Mouse (Mus musculus) megakaryocyte progenitor cell, adult 5-6 weeks (primary cell): ENCODE results near the gene Cadm3. TPM values are rescaled to one million over a fixed set of nuclear protein-coding genes. Genes with fewer than 3 reads are reported as not detected.

Source experiments
- ATAC-seq: replicated peaks from 2 replicates; pipeline ENCODE4 v1.8.0; 2016; ENCODE audit warnings: mild to moderate bottlenecking, moderate TSS enrichment, inconsistent platforms; ENCODE audit not compliant: poor library complexity
- total RNA-seq, 2 experiments: library from RNA; stranded (forward) in 1 of 2; stranded (reverse) in 1 of 2; fragments of 157-497, 149-512 nt in 1 of 2; fragments of 200-1000 nt in 1 of 2; gene quantifications; 2 replicates each; pipeline versions ENCODE4 v1.2.3 to v1.2.4; 2015 to 2017

The Cadm3 gene
- total RNA-seq, 2 experiments from 2014 or later, result not detected

DNA sequence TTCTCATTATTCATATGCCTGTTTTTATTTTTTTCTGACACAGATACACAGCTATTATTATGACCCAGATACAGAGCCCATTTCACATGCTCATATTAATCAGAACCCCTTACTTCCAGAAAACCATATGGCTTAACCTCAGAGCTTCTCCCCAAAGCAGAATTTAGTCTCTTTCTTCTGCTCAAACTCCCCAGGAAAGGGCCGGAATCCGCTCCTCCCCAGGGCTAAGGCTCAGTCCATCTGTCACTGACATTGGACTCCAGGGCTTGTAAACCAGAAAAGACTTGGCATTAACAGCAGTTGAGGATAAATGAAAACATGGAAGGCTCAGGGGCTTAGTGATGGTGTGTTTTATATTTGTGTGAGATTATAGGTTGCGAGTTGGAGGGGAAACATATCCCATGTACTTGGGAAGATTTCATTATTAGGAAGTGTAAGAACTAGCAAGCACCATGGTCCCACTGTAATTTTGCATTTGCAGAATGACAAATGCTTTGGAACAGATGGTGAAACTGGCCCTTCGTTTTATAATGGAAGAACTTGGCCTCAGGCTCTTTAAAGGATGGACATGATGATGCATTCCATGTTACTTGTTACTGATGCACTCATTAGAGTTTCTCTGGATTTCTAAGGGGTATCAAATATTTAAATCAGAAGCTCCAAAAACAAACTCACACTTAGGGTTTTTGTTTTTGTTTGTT lies 7.8 kb downstream of the Cadm3 start:
- no peak for ATAC-seq

DNA sequence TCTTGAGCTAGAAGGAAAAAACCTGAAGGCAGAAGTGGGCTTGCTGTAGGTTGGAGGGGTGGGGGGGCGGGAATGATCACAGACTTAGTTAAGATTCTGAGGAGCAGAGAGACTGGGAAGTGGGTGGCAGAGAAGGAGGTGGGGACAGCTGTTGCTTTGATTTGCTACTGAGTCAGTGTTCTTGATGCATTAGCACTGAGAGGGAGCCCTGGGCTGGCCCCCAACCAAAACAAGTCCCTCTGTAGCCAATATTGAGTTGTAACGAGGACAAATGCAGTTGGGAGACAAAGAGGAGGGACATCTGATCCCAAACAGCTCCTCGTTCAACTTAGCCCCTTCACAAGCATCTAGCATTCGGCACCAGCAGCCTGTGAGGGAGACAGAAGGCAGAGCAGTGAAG lies 9.7 kb downstream of the Cadm3 start:
- ATAC-seq, result no peak

DNA sequence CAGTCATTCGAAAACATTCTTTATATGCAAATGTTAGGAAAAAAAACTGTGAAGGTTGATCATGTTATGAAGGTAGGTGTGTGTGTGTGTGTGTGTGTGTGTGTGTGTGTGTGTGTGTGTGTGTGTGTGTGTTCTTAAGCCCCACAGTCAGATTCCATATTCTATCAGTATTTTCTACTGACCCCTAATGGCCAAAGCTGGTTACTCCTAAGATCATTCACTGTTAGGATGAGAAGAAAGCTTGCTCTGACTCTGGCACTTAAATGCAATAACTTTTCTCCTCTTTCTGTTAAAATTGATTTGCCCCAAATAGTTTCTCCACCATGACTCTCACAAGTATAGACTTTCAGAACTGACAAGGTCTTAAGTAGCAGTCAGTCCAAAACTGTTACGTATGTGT lies 10.8 kb downstream of the Cadm3 start:
- peak; percentile 57; the same call in 1 of the 2 replicates for ATAC-seq

DNA sequence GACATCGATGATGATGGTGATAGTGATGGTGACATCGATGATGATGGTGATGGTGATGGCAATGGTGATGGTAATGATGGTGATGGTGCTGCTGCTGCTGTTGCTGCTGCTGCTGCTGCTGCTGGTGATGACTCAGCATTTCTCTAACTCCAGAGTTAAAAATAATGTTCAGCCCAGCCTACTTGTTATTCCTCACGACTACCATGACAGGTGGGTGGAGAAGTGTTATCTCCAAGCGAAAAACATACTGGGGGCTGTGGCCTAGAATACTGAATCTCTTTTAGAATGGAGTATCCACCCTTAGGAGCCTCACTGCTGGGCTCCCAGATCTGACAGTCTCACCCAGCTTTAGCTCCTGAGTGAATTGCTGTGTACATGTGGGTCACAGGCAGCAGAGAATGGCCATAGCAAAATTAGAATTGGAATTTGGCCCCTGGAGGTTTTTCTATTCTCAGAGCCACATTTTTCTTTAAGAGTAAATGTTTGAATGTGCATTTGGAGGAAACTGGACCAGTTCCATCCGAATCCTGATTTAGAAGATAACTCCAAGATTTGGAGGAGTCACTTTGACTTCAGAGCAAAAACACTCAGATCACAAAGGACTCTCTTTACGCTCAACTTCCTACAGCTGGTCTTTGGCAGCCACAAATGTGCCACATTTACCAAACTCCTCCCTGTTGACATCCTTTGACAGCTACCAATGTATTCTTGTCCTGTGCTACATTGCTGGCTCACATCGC lies 12.2 kb downstream of the Cadm3 start:
- ATAC-seq, result no peak

DNA sequence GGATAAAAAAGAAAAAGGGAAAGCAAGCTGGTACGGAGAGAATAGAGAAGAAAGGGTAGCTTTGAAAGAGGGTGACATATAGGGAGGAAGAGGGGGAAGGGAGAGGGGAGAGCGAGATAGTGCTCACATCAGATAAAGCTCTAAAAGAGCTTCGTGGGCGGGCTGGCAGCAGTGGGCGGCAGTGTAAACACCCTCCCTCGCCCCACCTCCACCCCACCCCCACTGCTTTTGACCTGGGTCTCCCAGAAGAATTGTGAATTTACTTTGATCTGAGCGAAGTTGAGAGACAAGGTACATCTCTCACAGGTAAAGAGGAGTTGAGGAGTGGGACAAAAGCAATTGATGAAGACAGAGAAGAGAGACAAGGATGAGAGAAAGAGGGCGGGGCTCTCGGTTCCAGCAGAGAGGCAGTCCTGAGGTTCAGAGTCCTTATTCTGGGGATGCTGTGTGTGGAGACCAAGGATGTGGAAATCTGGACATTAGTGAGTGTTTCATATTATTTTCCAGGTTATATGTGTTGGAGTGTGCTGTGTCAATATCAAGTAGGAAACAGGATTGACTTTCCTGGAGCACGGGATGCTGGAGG lies 17.0 kb downstream of the Cadm3 start, which contains the start of gene Aim2:
TSS of gene Aim2 (plus strand) at position 508 of the 586 bp plus-strand sequence.
- no peak for ATAC-seq

DNA sequence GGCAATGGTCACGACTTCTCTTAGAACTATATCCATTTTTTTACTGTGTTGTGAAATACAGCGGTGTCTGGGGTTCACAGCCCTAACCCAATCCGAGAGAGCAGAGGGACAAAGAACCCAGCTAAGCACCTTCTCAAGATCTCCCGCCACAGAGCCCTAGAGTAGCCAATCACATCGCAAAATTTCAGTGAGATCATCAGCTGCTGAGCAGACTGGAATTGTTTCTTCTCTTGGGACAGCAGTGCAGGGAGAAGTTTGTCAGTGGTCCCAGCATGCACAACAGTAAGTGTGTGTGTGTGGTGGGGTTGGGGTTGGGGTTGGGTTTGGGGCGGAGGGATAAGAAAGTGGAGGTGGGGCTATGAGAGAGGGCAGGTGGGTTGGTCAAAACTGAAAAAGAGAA lies 17.5 kb downstream of the Cadm3 start:
- peak; percentile 93 for ATAC-seq

DNA sequence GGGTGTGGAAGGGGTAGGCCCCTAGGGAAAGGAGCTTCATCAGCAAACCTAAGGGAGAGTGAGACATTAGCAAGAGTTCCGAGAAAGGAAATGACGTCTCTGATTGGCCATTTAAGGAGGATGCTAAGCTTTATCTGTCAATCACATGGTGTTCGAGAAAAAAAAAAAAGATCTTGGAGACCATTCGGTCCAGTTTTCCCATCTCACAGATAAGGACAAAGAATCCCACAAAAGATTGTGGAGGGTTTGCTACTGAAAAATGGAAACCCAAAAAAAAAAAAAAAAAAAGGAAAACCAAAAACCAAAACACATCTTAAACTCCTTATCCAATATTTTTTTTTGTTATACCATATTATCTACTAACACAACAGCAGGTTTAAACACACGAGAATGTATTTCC lies 18.3 kb downstream of the Cadm3 start:
- ATAC-seq, result no peak

DNA sequence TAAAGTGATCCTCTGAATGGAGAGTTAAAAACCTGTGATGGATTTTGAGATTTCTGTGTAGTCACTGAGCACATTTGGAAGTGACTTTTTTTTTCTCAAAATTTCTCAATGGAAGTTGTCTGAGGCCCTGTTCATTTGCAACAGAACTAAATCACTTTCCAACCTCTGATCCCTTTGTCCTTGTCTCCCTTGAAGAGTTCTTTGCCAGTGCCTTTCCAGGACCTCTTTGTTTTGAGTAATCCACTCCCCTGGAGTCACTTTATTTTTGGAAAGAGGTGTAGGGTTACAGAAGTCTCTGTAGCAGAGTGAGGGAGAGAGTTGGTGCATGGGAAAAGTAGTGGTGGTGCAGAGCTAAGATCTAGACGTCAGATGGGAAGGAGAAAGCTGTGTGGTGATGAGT lies 19.0 kb downstream of the Cadm3 start:
- ATAC-seq, result no peak

DNA sequence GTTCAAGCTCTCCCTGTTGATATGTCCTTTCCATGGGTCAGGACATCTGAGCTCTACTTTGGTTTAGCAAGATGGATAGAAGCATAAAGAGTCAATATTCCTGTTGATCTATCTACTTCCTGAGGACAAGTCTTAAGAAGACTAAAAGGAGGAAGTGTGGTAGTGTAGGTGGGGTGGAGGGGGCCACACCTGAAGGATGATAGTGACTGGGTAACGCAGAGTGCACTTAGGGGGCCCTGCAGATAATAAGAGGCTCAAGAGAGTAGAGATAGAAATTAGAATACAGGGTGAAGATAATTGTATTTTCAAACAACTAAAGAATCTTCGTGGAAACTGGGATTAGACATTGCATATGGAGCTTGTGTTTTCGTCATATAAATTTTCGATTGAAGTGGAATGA lies 22.4 kb downstream of the Cadm3 start:
- no peak for ATAC-seq

DNA sequence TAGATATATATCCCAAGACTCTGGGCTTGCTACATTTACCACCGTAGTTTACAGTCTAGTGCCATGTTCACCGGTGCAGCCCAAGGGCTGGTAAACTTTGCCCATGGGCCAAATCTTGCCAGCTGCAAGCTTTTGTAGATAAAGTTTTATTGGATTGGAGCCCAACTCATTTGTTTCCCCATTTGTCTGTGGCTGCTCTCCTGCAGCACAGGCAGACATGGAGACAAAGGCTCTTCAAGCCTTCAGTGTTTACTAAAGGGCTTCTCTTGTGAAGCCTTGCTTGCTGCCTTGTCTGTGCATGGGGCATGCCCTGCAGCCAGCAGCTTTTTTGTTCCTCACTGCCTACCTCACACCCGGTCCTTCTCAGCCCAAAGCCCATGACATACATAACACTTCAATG lies 23.6 kb downstream of the Cadm3 start:
- peak; percentile 32; the same call in 1 of the 2 replicates for ATAC-seq

DNA sequence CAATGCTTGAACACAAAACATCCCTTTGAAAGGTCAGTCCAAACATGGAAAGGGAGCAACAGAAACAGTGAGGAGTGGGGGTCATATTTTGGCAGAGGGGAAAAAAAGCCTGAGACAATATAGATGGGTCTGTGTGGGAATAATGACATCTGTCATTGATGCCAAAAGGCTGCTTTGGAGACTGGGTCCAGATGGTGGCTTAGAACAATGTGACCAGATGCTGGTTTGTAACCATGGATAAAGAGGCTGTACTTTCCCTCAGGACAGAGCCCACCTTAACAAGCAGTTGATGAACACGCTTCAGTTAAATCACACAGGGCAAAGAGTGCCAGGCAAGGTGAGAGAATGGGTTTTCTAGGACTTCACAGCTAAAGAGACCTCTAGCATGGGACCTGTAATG lies 25.1 kb downstream of the Cadm3 start:
- ATAC-seq, result no peak

DNA sequence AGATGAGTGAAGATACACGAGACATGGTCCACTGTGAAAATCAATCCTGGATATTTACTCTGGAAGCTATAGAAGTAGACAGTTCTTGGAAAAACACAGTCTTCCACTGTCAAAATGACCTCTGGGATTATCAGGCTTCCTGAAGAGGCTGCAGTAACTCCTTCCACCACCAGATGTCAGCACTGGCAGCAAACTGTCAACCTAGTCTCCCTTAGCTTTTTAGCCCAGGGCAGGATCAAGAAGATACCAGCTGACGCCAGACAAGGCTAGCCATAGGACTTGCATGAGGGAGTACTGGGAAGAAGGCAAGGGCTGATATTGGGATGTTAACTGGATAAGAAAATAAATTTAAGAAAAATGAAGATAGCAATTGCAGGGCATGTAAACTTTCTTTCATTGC lies 28.0 kb downstream of the Cadm3 start:
- peak; percentile 90 for ATAC-seq

DNA sequence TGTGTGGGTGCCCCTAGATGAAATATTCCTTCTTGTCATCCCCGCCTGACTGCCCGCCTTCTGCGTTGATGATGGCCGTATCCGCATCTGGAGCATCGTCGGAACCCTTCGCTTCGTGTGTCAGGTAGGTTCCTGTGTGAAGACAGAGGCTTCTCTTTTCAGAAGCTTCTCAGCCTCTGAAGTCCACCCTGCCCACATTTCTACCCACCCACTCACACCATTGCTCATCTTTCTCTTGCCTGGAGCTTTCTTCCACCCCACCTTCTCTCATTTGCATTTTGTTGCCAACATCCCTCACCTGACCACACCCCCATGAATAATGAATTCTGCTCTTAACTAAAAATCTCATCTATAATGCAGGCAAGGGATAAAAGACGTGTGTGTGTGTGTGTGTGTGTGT lies 30.5 kb downstream of the Cadm3 start:
- no peak for ATAC-seq

DNA sequence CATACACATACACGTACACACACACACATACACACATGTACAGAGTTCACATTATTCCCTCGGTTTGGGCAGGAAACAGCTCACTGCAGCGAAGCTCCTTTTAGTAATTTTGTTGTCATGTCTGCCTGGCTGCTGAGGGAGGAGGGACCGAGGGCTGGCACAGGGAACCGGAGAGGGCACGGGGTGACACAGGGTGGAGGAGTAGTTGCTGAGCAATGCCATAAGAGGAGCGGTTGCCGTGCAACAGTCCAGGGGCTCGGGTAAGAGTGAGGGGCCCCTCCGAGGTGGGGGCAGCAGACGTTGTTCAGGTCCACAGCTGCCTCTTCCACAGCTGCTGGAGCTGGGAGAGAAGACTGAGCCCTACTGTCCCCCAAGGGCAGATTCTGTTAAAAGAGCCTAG lies 31.6 kb downstream of the Cadm3 start:
- ATAC-seq, result no peak

DNA sequence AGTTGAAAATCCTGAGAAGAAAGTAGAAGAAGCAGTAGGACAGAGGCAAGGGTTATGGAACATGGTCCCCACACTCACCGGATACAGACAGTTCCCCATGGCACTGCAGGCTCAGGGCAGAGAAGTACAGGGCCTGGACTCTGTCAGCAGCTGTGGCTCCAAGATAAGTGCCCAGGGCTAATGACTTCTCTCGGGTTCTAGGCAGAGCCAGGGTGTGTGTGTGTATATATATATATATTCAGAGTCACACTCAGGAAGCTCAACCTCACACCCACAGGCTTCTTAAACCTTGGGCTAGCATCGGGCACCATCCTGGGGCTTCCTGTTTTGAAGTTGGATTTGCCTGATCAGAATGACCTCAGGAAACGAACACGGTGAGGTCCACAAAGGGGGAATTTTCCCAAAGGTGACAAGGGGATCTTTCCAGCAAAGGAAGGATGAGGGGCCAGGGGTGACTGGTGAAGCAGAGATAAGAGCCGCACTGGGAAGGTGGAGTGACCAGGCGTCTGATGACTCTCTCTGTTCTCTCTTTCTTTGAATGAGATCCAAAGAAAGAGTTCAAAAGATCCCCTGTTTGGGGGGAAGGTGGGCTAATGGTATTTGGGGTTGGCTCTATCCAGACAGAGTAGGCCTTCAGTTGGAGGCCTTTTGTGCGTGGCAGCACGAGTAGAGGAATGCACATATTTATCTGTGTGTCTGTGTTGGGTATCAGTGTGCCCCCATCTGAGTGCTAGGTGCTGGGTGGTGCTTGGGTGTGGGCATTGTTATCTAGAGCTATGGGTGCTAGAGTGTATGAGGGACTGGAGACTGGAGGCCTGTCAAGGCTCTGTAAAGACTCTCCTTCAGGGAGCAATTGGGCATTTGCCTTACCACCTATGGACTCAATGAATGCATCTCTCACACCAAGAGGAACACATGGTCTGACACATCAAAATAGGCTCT lies 33.9 kb downstream of the Cadm3 start, which contains the start of gene Ackr1:
TSS of gene Ackr1 (minus strand) at position 439 of the 942 bp plus-strand sequence.
- ATAC-seq, result peak; percentile 68

DNA sequence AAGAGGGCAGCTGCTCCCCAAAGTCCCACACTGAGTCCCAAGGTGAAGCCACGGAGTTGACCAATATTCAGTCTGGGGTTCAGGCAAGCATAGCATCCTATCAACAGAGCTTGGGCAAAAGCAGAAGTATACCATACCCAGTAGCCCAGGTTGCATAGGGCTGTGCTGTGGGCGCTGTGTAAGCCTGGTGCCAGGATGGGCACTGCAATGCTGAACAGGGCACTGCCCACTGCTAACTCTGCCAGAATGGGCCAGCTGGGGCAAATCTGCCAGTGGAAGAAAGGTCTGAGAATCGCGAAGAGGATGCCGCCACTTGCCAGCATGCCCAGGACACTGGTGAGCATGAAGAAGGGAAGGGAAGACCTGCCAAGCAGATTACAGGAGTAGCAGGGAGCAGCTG lies 35.1 kb downstream of the Cadm3 start:
- peak; percentile 18 for ATAC-seq

DNA sequence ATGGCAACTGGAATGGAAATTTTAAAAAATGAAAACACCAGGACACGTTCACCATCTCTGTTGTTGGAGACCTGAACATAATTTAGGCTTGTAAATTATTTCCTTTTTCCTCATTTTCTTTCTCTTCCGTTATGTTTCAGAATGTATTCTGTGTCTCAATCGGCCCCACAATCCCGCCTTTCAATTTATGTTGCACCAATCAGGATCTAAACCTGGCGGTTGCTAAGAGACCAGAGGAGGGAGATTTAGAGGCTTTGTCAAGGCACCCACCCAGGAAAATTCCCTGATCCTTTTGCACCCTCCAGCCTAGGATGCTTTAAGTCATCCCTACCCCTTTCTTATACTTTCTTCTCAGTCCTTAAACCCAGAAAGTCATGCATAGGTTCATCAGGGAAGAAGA lies 37.8 kb downstream of the Cadm3 start:
- no peak for ATAC-seq

DNA sequence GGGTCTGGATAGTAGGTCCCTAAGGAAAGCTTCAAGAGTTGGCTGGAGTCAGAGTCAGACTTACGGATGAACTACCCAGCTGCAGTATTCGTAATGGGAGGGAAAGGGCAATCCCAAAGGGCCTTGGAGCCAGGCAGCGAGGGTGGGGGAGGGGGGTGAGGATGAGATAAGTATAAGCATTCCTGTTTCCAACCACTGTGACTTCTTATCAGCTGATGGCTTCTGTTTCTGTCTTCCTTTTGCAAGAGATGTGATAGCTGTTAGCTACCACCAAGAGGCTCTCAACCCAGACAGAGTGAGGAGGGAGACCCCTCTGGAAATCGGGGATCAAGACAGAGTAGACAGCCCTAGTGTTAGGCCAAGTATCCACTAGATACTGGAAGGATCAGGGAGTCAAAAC lies 38.3 kb downstream of the Cadm3 start:
- ATAC-seq, result peak; percentile 54

DNA sequence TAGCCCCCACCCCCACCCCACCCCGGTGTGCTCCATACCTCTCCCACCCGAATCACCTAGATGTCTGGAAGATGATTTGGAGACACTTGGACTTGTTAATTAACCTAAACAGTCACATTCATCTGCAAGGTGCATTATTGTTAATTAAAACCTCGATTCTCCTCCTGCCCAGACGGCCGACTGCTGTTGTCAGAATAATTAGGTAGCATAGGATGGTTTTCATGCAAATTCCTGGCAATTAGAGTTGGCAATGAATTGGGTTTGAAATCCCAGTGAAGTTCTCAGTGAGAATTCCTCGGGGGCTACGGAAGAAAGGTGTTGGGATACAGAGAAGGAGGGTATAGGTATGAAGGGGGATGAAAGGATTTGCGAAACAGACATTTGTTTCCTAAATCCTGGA lies 39.0 kb downstream of the Cadm3 start:
- ATAC-seq, result no peak

DNA sequence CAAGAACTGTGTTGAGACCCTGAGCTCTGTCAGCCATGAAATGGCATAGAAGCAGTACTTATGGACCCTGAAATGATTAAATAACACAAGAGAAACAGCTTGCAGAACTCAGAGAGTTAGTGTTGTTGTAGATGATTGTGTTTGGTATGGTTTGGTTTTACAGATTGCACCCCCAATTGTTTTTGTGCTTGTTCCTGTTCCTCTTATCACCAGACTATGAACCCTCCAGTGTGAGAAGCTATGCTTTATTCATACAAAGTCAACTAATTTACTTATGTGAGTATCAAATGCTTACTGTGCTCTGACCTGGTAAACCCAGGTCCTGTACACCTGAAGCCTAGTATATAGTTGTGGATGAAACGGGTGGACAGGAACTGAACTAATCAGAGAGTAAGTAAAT lies 40.9 kb downstream of the Cadm3 start:
- ATAC-seq, result no peak

DNA sequence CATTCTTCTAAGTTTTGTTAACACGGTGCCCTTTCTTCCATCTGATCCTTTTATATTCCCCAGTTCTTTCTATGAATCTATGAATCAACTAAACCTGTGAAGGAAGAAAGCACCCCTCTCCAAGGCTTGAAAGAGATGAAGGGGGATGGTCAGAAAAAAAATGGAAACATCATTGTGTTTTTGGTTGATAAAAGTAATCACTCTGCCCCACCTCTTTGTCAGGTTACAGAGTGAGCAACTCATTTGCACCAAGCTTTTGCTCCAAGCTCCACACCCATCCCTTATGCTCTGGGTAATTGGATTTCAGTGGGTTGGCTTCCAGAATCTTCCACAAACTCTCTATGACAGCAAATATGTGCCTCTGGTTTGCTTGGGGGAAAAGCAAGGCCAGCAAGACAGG lies 42.1 kb downstream of the Cadm3 start:
- ATAC-seq, result peak; percentile 30; the same call in 1 of the 2 replicates
